Mouse (Mus musculus) adipose tissue, adult 10 weeks (tissue): ENCODE measurements around the gene Lce1g. TPM values are rescaled to one million over a fixed set of nuclear protein-coding genes. Genes with fewer than 3 reads are reported as not detected.

ENCODE experiments used
- polyA plus RNA-seq: library from polyadenylated mRNA; stranded (reverse); fragments of 350-450 nt; fragmentation: Illumina TruSeq; extraction: RNeasy Lipid Tissue Mini Kit (QIAGEN cat#74804); gene quantifications from one replicate; pipeline ENCODE4 v1.2.3, GENCODE M21; 2014; ENCODE audit warnings: low read depth, low replicate concordance

Lce1g gene
- polyA plus RNA-seq, result not detected

GRCm38 (mm10) chr3:92752238-92752637 lies at the start of gene Lce1g:
Gene Lce1g (minus strand): TSS chr3:92752338.

DNA sequence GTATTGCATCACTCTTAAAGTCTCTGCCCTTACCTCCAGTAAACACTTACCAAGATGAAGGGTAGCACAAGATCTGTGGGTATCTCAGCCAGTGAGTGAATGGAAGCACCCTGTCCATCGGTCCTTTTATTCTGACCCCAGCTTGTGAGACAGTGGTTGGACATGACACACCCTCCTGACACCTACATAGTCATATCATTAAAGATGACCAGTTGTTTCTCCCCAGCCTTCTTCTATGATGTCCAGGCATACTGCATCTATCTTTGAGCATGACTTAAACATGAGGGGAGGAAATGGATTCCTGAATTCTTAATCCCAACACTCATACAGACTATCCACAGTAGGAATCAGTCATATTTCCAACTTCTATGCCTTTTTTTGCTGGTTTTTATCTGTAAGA lies 38.3 kb upstream of the Lce1g start, which contains the start of gene Lce1j:
Gene Lce1j (minus strand): TSS at position 101 of the 400 bp plus-strand sequence.

GRCm38 (mm10) chr3:92778799-92779198 lies 26.7 kb upstream of the Lce1g start, which contains the start of gene Lce1i:
Gene Lce1i (minus strand): TSS chr3:92778899.

GRCm38 (mm10) chr3:92764965-92765364 lies 12.8 kb upstream of the Lce1g start, which contains the start of gene Lce1h:
Gene Lce1h (minus strand): TSS chr3:92765065.

GRCm38 (mm10) chr3:92738996-92739395 lies 13.1 kb downstream of the Lce1g start, which contains the start of gene Gm38119:
Gene Gm38119 (minus strand): TSS chr3:92739096.

DNA sequence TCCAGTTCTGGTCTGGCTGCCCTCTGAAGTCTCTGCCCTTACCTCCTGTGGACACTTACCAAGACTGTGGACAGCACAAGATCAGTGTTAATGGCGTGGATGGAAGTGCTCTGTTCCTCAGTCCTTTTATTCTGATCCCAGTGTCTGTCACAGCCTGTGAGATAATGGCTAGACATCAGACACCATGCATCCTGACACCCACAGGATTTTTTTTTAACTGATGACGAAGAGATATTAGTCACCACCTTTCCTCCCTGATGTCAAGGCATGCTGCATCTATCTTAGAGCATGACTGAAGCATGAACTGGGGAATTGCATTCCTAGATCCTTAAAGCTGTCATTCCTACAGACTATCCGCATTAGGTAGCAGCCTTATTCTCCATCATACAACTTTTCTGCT lies 31.9 kb downstream of the Lce1g start, which contains the start of gene Lce1f:
Gene Lce1f (minus strand): TSS at position 101 of the 400 bp plus-strand sequence.

GRCm38 (mm10) chr3:92708974-92709373 lies 43.2 kb downstream of the Lce1g start, which contains the start of gene Lce1e:
Gene Lce1e (minus strand): TSS chr3:92709074.

Other genes starting within 250 kb of the Lce1g start
- gene 2310046K23Rik, start 217.8 kb downstream of the Lce1g start, polyA plus RNA-seq, result not detected
- not detected for gene Ivl, start 178.6 kb downstream of the Lce1g start, polyA plus RNA-seq
- 191 TPM for gene Smcp, start 163.3 kb downstream of the Lce1g start, polyA plus RNA-seq
- not detected for gene 2210017I01Rik, start 144.8 kb downstream of the Lce1g start, polyA plus RNA-seq
- gene Lce6a, start 130.7 kb downstream of the Lce1g start, polyA plus RNA-seq, result not detected
- gene Lce1a1, start 104.0 kb downstream of the Lce1g start, polyA plus RNA-seq, result not detected
- not detected for gene Lce1b, start 95.4 kb downstream of the Lce1g start, polyA plus RNA-seq
- gene Lce1a2, start 82.0 kb downstream of the Lce1g start, polyA plus RNA-seq, result not detected
- gene Lce1c, start 73.1 kb downstream of the Lce1g start, polyA plus RNA-seq, result not detected
- not detected for gene Lce1d, start 65.1 kb downstream of the Lce1g start, polyA plus RNA-seq
- not detected for gene Lce1e, start 43.3 kb downstream of the Lce1g start, polyA plus RNA-seq
- gene Lce1f, start 32.0 kb downstream of the Lce1g start, polyA plus RNA-seq, result not detected
- gene Gm38119, start 13.2 kb downstream of the Lce1g start, polyA plus RNA-seq, result not detected
- gene Lce1h, start 12.7 kb upstream of the Lce1g start, polyA plus RNA-seq, result not detected
- not detected for gene Lce1i, start 26.6 kb upstream of the Lce1g start, polyA plus RNA-seq
- not detected for gene Lce1j, start 38.2 kb upstream of the Lce1g start, polyA plus RNA-seq
- not detected for gene Lce1k, start 55.6 kb upstream of the Lce1g start, polyA plus RNA-seq
- not detected for gene Kprp, start 74.9 kb upstream of the Lce1g start, polyA plus RNA-seq
- gene Lce1l, start 98.9 kb upstream of the Lce1g start, polyA plus RNA-seq, result not detected
- gene 2310050C09Rik, start 117.9 kb upstream of the Lce1g start, polyA plus RNA-seq, result not detected
- not detected for gene Lce3a, start 173.9 kb upstream of the Lce1g start, polyA plus RNA-seq
- not detected for gene Lce3b, start 180.6 kb upstream of the Lce1g start, polyA plus RNA-seq
- not detected for gene Lce3c, start 192.1 kb upstream of the Lce1g start, polyA plus RNA-seq
- not detected for gene Lce3d, start 205.1 kb upstream of the Lce1g start, polyA plus RNA-seq
- not detected for gene Lce3e, start 214.7 kb upstream of the Lce1g start, polyA plus RNA-seq
- gene Lce3f, start 239.9 kb upstream of the Lce1g start, polyA plus RNA-seq, result not detected